Mouse (Mus musculus) adrenal gland, postnatal 25 days (tissue): ENCODE data around the gene Ptbp1. TPM values are rescaled to one million over a fixed set of nuclear protein-coding genes. Genes with fewer than 3 reads are reported as not detected.

ENCODE experiments used
- DNase-seq: peaks from one replicate; pipeline ENCODE4 v3.0.0; 2021; ENCODE audit warnings: mixed read lengths
- total RNA-seq: library from RNA; stranded (reverse); gene quantifications from 2 replicates; pipeline ENCODE4 v1.2.3, GENCODE M21; 2021

The Ptbp1 gene
- total RNA-seq, 1 experiment from 2014 or later: 249 TPM

DNA sequence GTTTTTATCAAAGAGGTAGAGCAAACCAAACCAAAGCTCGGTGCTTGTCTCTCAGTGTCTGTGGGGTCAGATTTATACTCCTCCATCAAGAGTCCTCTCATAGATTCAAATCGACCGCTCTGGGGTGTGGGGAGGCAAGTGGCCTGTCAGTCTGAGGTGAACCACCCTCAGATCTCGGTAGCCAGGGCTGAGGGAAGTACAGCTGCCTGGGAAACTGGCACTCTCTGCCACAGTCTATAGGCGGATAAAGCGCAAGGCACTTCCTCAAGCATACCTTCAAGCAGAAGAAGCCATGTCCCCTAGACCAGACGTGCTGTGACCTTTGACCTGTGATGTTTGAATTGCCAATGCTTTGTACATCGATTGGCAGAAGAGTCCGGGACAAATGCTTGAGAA lies 21.4 kb upstream of the Ptbp1 start:
- DNase-seq: no peak

DNA sequence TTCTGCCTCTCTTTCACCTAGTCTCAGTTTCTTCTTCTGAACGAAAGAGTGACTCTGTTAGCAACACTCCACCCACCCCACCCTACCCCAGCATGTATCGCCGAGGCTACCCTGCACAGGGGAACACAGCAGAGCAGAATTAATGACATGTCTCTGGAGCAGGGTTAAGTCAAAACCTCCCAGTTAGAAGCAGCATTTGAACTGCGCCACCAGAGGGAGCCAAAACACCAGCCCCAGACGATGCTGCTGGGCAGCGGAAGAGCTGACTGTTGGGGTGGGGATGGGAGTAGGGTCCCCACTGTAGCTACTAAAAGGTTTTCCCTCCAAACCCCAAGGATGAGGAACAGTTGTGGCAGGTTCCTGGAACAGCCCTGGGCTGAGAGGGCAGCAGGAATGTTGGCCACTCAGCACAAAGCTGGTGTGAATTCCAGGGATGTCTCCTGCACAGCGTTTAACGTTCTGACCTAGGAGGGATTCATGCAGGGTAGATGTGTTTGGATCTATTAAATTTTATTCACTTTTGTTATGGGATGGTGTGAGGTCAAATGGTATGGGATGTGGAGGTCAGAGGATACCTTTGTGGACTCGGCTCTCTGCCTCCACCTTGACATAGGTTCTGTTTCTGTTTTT lies 19.3 kb upstream of the Ptbp1 start:
- peak; percentile 77 for DNase-seq

GRCm38 (mm10) chr10:79836918-79837317 lies 17.3 kb upstream of the Ptbp1 start:
- DNase-seq: no peak

- no peak for DNase-seq
Observed at GRCm38 (mm10) chr10:79838151-79838550, 16.1 kb upstream of the Ptbp1 start.

- DNase-seq: no peak
Observed at GRCm38 (mm10) chr10:79840091-79840490, 14.1 kb upstream of the Ptbp1 start.

- no peak for DNase-seq
Observed at GRCm38 (mm10) chr10:79840644-79841551, 13.3 kb upstream of the Ptbp1 start.

DNA sequence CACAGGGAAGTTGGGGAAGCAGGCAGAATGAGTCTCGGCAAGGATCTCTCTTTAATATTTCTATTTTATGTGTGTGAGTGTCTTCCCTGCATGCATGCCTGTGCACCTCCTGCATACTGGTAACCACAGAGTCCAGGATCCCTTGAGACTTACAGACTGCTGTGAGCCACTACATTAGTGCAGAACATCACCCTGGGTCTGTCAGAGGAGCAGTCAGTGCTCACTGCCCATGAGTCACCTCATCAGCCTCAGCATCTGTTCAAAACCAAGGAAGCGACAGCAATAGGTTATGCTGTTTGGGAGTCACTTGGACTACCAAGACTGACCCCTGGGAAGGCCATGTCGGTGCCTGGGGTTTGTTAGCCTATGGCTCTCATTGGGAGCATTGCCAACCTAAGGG lies 11.9 kb upstream of the Ptbp1 start:
- no peak for DNase-seq

DNA sequence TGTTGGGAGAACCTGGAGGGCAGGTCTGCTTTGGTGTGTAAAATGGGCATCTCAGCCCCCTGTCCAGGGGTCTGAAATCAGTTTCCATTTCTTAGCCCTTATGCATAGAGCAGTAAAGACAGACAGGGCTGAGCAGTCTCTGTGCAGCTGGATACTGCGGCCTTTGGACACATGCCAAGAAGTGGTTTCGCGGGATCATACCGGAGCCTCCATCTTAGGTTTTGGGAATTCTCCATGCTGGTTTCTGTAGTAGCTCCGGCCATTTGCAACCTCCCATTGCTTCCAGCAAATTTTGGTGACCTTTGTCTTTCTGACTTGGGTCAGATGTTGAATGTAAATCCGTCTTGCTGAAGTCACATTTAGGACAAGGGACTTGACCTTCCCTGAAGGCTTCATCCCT lies 10.8 kb upstream of the Ptbp1 start:
- no peak for DNase-seq

DNA sequence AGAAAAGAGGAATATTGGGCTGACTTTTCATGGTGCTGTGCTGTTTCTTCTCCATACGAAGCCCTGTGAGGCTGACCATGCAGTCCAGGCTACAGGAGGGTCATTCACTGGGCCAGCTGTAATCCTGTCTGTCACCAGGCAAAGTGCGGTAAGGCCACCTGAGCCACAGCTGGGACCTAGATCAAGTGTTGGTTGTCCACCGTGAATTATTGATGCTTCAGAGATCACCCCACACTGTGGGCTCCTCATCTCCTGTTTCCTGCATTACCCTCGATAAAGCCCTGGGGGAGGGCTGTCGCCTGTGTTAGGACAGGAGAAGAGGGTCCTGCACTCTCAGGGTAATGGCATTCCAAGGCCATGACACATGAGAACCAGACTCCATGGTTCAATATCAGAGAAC lies 7.7 kb upstream of the Ptbp1 start:
- no peak for DNase-seq

- no peak for DNase-seq
Observed at GRCm38 (mm10) chr10:79849941-79850628, 4.1 kb upstream of the Ptbp1 start.

DNA sequence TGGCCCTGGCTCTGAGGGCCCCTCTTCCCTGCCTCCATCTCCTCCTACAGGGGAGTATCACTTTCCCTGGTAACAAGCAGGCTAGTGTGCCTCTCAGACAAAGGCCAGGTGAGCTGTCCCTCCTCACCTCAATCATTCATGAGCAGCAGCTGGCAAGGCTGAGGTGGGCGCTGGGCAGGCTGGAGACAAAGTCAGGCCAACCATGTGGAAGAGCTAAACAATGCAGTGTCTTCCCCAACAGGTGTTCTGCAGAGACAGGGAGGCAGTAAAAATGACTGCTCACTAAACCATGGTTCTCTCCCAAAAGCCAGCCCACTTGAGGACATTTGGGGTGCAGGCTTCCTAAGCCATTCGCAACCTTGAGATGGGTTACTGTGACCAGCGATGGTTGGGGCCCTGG lies 2.6 kb upstream of the Ptbp1 start:
- no peak for DNase-seq

DNA sequence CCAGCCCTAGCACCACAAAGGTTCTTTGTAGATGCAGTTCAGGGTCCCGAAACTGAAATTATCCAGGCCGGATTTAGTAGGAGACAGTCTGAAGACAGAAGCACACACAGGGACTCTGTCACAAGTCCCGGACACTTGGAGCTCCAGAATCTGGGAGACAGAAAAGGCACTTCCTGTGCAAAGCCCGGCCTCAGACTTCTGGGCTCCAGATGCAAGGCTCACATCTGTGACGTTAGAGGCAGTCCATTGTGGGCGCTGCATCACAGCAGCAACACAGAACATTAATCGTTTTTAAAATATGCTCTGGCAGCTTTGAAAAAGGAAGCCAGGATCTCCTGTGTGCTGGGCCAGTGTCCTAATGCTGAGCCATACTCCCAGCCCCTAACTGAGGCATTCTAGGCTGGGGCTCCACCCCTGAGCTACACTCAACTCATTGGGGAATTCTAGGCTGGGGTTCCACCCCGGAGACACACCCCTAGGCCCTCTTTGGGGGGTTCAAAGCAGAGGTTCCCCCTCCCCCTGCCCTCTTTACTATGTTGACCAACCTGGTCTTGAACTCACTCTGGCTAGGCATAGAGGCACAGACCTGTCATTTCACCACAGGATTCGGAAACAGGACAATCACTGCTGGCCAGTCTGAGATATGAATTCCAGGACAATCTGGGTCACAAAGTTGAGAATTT lies 2.0 kb upstream of the Ptbp1 start:
- DNase-seq: no peak

DNA sequence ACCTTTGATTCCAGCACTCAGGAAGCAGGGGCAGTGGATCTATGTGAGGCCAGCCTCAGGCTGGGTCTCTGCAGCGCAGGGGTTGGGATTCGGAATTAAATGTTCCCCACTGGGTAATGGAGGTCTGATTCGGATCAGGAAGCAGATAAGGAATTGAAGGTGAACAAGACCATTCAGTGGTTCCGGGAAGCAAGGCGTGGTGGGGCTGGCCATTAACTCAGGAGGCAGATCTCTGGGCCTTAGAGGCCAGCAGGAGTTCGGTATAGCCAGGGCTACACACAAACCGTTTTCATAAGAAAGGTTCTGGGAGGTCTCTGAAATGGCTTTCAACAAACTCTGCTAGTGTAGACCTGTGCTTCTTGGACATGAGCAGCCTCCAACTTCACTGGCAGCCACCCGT lies 1.4 kb upstream of the Ptbp1 start:
- no peak for DNase-seq

GRCm38 (mm10) chr10:79853392-79853791 lies 835 bp upstream of the Ptbp1 start:
- peak; percentile 98 for DNase-seq

GRCm38 (mm10) chr10:79854801-79855541 lies 744 bp downstream of the Ptbp1 start:
- peak; percentile 74 for DNase-seq

DNA sequence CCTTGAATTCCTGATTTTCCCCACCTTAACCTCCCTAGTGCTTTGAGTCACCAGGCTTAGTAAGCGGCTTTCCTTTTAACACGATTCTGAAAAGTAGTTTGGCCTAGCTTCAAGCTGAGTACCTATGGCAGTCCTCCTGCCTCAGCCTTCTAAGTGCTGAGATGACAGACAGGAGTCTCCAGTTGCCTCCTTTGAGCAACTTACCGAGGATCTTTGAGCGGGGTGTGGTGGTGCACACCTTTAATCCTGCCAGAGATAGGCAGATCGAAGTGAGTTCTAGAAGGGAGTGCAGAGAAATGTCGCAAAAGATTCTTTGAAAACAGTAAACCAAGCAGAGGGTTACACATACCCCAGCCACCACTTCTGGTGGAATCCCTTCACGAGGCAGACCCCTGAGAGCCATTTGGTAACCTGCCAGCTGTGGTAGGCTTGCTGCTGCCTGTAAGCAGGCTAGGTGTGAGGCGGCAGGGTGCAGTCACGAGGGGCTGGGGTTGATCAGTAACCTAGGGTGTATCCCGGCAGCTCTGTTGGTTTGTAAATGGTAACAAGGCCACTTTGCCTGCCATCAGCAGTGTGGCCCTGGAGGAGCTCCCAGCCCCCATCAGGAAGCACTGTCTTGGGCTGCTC lies 1.4 kb downstream of the Ptbp1 start:
- no peak for DNase-seq

DNA sequence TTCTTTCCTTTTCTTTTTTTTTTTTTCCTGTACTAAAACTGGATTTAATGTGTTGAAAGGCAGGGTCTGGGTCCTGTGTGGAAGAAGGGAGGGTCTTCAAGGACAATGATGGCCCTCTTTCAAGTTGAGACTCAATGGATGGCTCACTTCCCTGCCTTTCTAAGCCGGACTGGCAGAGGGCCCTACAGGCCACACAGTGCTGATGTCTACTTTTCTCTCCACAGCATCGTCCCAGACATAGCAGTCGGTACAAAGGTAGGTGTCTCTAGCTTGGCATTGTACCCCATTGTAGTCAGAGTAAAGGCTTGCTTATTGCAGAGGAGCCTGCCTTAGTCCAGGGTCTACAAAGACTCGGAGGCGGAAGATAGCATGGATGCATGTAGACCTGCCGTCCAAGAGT lies 2.1 kb downstream of the Ptbp1 start:
- no peak for DNase-seq

- DNase-seq: peak; percentile 8
Observed at GRCm38 (mm10) chr10:79856704-79857451, 2.7 kb downstream of the Ptbp1 start.

DNA sequence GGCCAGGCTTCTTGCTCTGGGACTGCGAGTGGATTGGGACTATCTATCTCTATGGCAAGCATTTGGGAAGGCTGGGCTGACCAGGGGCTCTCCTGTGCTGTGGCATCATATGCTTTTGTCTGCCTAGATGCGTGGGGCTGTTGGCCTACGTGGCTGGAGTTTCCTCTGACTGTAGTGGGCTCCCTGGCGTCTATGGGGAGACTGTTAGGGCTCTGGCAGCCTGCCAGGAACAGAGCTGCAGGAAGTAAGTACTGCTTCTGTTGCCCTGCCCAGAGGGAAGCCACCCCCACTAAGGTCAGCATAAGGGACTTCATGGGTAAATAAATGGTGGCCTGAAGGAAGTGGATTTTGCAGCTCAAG lies 3.2 kb downstream of the Ptbp1 start:
- peak; percentile 68 for DNase-seq

GRCm38 (mm10) chr10:79857894-79858293 lies 3.7 kb downstream of the Ptbp1 start:
- DNase-seq: no peak
